Mouse (Mus musculus): ENCODE results near the gene Gnai1. TPM values are rescaled to one million over a fixed set of nuclear protein-coding genes. Genes with fewer than 3 reads are reported as not detected.
"Not testable (repeated sequence)": the region's sequence is repeated elsewhere in the genome, so short reads cannot be mapped to it uniquely, and the experiment has no call there.

Gnai1 gene
- 100 to 1,000 TPM; 148 to 180 (median 165) TPM for total RNA-seq (2022)

DNA sequence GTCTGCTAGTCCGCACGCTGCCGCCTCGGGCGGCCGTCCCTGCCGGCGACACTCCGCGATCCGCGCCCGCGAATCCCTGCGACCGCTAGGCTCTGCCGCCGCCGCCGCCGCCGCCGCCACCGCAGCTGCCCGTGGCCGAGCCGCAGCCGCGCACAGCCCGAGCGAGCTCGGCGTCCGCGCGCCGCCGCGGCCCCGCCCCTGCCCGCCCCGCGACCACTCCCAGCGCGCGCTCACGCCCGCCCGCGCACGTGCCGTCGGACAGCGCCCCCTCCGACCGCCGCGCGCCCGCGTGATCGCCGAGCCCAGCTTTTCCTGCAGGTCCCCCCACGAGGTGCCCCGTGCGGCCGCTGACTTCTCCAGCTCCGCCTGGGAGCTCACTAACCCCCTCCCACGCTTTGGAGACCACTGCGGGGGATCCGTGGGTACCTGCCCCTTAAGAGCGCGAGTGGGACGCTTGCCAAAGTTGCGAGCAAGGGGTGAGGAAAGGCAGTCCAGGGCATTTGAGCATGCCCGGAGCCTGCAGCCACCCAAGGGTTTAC is at the start of gene Gnai1:
Gene Gnai1, minus strand, starts transcription at position 75 of the 539 bp plus-strand sequence.
- peak; percentile 61 to 65 for DNase-seq (ENCODE audit: low spot score in 2 of 2)

DNA sequence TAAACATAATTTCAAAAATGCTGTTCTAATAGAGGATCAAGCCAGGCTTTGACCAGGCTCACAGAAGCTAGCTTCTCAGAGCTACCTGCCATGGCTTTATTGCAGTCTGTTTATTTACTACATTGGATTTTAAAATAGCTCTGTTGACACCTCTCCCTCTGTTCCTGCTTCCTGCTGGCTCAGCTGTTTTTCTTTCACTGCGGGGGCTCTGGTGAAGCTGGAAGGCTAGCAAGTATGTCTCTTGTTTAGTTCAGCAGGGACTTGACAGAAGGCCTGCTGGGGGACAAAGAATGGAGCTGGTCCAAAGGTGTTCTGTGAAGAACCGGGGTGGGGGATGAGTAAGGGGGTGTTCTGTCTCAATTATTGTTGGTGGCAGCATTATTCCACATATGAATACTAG is 7.7 kb upstream of the Gnai1 start:
- no peak for DNase-seq (ENCODE audit: low spot score in 2 of 2)

DNA sequence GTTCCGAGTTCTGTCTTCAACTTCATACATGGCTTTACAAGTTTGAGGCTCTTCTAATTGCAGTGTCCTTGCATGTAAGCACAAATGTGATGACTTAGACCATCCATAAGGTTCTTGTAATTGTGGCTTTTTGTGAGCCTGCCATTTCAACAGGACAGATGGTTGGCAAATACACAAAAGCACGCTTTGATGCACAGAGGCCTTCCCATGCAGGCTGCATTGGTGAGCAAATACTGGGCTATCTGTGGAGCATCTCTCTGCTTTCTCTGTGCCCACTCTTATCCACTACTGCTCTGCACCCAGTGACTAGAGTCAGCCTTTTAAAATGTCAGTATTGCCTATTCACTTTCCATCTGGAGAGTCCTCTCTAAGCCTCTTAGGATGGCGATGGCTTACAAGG is 5.3 kb upstream of the Gnai1 start:
- DNase-seq (ENCODE audit: low spot score in 2 of 2): no peak

DNA sequence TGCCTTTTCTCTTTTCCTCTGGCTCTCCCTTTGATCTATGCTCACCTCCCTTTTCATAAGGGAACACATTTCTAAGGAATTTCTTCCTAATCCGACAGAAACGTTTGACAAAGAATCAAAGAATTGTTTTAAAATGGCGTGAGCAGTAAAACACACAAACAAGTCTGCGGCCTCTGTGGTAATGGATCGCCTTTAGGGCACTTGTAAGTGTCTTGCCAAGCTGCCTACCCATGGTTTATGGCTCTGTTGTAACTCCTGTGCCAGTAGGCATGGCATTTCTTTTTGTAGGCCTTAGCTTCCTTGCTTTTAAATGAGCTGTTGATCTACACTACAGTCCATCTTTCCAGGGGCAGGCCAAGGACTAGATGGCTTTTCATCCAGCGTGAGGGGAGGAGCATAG is 801 bp upstream of the Gnai1 start:
- DNase-seq (ENCODE audit: low spot score in 2 of 2): no peak

DNA sequence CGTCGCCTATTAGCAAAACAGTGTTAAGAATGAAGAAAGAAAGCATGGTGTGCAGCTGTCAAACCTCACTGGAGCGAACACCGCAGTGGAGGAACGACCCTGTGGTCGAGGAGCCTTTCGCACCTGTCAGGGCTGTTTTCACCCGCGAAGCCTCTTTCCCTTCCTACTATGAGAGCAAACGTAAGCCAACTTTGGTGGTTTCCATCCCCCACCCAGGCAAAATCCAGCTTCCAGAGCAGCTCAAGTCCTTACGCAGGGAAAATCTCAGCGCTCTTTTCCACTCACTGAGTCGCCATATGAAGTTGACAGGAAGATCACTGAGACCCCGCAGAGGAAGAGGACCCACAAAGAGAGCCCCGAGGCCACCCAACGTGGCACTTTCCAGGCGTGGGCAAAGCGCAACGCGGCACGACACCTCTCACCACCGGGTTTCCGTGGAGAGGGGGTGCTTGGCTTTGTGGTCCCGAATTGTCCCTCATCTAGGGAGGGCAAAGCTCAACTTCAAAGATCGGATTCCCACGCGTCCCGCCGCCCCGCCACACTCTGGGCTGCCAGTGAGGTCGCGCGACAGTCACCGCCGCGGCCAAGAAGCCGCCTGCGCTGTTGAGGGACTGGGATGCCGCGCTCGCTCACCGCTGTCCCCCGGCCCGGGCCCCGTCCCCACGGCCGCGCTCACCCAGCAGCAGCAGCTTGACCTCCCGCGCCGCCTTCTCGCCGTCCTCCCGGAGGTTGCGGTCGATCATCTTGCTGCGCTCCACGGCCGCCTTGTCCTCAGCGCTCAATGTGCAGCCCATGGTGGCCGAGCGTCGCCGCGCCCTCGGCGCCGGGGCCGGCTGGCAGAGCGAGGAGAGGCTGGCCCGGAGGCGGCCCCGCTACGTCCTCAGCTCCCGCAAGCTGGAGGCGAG is 527 bp downstream of the Gnai1 start:
- DNase-seq (ENCODE audit: low spot score in 2 of 2): peak; percentile 35 to 36

DNA sequence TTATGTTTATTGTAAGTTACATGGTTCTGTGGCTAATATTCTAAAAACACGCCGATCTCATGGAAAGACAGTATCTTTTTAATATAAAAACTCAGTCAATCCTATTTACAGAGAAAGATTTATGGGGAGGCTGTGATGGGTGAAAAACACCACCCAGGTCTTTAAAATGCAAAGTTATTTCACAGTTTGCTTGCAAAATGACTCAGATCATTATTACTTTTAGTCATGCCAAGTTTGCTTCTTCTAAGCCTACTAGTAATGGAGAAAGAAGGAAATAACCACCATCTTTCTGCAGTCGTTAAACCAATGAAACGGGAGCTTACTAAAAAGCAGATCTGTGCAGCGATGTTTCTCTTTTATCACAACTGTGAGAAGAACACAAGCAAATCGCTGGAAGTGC is 1.4 kb downstream of the Gnai1 start:
- no peak for DNase-seq (ENCODE audit: low spot score in 2 of 2)

DNA sequence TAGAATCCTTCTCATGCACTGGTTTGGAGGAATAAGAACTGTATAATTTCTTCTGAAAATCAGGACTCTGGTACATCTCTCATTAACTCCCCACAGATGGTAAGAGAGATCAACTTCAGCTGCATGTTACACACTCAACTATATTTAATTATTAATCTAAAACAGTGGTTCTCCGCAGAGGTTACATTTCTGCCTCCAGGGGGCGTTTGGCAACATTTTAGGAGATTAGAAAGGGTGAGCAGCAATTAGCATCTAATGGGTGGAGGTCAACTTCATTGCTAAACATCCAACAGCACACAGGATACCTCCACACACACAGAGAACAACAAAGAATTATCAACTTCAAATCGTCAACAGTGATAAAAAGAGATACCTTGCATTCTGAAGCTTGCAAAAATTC is 2.0 kb downstream of the Gnai1 start:
- DNase-seq (ENCODE audit: low spot score in 2 of 2): no peak

DNA sequence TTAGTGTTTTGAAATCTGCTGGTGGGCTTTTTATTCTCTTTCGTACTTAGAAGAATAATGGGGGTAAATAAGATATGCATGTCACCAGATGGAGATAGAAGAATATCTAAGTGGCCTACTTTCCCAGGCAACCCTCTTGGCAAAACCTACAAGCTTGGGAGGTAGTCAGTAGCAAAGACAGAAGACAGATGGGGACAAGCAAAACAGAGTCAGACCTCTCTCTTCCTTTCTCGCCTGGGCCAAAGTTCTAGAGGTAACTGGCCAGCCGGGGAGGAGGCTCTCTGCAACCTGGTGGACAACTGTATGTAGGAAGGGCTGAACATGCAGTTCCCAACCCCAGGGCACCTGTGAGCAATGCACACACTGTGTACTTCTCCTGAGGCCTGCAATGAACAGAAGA is 12.9 kb downstream of the Gnai1 start:
- DNase-seq (ENCODE audit: low spot score in 2 of 2): no peak

DNA sequence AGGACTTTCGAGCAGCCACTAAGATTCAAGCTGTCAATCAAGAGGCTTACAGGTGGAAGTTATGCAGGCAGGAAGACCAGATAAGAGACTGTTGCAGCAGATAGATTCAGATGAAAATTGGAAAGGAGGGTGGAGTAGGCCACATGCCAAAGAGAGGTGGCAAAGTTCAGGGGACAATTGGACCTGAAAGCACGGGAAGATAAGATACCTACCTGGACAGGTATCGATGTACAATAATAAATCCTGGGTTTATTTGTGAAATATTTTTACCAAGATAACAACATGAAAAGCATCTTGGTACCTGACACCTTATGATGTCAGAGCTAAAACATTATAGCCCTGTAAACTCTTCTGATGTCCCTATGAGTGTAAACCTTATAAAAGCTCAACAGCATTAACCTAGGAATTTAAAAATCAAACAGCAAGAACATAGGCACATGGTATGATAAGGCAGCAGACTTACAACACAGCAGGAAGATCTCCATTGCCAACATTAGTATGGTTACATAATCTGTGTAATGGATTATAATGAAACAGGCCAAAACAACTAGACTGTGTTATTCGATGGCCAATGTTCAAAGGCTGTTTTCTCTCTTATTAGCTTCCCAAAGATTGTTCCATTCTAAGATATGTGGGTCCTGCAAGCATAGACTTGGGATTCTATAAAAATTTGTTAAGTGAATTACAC is 16.6 kb downstream of the Gnai1 start:
- no peak for DNase-seq (ENCODE audit: low spot score in 2 of 2)

DNA sequence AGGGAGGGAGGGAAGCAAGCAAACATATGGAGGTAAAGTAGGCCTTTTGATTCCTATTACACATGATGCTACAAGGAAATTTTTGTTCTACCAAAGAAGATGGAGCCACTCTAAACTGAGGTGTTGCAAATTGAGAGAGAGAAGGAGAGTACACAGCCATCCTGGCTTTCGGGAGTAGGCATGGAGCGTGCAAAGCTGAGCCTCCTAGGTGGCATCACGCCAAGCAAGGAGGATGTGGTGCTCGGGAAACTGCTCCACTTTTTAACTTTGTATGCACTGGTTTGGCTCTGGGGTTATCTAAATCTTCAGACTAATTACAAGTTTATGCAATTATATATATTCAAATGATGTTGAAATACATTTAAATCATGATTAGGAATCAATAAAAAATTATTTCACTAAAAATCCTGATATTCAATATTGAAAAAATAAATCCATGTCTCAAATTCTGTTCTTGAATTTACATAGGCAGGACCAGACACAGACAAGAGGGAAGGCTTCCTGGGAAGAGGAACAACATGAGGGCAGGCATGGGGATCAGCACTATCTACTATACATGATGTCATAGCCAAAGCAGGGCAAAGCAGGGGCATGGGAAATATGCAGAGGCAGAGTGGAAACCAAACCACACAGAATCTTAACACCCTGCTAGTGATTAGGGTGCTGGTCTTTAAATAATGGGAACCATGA is 17.2 kb downstream of the Gnai1 start:
- no peak for DNase-seq (ENCODE audit: low spot score in 2 of 2)

DNA sequence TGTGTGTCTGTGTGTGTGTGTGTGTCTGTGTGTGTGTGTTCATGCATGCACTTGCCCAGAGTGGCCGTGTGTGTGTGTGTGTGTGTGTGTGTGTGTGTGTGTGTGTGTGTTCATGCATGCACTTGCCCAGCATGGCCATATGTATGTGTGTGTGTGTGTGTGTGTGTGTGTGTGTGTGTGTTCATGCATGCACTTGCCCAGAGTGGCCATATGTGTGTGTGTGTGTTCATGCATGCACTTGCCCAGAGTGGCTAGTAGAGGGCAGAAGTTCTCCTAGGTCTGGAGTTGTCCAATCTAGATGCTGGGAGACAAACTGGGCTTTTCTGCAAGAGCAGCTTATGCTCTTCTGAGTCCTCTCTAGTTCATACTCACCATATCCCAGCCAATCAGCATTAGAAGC is 18.3 kb downstream of the Gnai1 start:
- not testable (repeated sequence) for DNase-seq (ENCODE audit: low spot score in 2 of 2)

DNA sequence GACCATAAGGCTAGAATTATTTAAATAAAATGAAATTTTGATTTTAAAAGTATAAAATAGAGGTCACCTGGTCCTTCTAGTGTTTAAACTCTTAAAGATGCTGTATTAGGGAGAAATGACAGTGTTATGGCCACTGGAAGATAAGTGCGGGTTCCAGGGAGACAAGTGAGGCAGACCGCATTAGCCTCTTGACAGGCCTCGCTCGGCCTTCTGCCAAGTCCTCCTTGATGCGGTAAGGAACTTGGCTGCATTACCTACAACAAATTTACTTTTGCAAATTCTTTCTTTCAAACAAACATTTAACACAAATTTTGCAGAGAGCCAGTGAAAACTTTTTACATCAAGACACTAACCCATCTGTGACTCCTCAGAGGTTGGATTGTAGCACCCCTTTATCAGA is 27.9 kb downstream of the Gnai1 start:
- no peak for DNase-seq (ENCODE audit: low spot score in 2 of 2)

DNA sequence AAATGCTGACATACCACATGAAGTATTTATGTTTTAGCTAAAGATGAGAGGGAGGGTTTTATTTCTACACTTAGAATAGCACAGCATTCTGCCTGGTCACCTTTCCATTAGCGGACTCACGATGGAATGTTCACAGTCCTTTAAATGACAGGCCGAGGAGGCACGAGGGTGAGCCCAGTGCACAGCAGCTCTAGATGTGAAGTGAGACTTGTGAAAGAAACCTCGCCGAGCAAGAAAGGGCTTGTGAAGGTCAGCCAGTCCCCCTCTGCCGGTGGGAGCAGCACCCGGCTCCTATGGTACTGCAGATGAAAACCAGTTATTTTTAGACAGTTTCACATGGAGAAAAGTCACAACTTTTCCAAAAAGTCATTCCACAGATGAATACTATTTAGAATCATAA is 29.4 kb downstream of the Gnai1 start:
- no peak for DNase-seq (ENCODE audit: low spot score in 2 of 2)

DNA sequence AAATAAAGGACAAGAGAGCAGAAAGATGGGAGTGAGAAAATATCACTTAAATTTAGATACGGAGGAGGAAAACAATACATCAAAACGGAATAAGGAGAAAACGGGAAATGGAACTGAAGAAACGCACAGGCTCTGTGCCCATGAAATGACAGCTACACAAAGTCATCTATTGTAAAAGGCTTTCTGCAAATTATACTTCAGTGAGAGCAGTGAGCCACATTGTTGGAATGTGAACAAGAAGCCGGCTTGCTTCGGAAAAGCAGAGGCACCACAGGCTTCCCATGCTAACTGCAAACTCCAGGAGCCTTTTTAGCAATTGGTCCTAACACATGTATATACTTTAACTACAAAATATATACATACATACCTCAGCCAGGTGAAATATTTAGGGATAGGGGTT is 34.0 kb downstream of the Gnai1 start:
- DNase-seq (ENCODE audit: low spot score in 2 of 2): no peak

DNA sequence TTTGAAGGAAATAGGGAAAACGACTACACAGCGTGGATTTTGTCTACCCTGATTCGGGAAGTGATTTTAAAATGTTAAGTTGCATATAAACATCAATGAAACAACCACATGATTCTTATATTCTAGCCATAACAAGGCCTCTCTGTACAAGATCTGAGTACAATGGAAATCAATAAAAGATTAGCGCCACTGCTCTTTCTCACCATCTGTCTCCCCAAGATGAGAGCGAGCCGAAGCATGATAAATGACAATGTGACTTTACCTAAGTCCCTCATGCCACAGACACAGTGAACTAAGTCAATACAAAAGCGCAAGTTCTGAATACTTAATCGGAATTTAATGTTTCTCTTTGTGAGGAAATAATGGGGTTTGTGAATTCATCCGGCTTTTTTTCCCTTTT is 36.6 kb downstream of the Gnai1 start:
- no peak for DNase-seq (ENCODE audit: low spot score in 2 of 2)

DNA sequence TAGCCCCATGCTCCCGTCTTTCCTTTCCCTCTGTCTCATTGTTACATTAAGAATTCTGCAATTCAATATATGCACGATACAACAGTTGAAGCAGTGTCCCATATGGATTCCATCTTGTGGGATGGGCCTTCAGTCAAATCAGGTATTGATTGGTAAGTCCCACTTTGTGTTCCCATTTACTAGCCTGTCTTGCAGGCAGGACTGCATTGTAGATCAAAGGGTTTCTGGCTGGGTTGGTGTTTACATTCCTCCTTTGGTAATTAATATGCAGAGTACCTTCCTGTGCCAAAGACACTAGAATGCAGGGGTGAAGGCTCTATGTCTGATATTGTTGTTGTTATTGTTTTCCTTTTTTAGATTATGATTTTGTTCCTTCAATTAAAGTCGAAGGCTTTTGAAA is 38.5 kb downstream of the Gnai1 start:
- DNase-seq (ENCODE audit: low spot score in 2 of 2): no peak

DNA sequence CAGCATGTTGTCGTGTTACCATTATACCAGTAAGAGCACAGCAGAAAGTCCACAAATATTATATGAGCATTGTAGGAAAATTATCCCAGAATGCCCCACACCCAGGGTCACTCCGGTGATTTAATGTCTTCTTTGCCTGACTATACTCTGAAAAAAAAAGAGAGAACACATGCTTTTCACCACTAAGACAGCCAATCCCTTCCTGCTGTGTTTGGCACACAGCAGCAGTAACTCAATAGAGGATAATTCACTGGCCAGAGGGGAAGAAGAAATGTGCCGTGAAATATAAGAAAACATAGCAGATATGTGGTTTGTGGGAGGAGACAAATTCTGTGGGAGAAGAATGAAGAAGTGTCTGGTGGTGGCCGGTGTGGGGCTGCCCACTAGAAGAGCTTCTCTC is 41.3 kb downstream of the Gnai1 start:
- no peak for DNase-seq (ENCODE audit: low spot score in 2 of 2)

DNA sequence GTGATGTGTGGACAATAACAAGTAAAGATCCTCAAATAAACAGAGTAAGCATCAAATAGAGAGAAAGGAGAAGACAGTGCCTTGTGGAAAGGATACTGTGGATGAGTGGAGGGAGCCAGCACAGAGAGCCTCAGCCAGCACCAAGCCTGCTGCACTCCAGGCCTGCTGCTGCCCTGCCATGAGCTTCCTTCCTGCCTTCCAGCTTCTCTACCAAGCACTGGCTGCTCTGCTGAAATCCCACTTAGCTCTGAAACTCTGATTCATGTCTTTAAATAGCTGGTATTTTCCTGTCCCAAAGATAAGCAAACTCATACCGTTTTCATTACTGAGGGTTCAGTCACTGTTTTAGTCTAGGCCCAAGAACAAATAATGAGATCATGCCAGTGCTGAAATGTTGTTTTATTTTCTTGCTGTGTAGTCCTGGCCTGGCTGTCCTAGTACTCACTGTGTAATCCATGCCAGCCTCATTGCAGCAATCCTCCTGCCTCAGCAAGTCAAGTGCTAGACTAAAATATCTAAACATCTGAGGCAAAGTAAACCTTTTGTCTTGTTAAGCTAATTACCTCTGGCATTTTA is 52.8 kb downstream of the Gnai1 start:
- no peak for DNase-seq (ENCODE audit: low spot score in 2 of 2)

DNA sequence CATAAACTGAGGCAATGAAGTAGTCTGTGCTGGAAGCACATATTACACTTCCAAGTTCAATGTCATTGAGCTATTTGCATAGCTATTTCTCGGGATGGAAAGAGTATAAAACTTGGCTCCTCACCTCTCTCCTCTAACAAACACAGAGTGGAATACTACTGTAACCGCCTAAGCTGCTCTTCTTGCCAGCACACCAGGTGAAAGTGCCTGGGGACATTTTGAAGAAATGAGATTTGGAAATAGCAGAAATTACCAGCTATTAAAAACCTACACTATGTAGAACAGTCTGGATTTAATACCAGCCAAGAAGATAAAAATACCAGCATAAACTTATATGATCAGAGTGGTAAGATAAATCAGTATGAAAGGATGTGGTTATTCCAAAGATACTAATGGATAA is 63.6 kb downstream of the Gnai1 start:
- DNase-seq (ENCODE audit: low spot score in 2 of 2): no peak

DNA sequence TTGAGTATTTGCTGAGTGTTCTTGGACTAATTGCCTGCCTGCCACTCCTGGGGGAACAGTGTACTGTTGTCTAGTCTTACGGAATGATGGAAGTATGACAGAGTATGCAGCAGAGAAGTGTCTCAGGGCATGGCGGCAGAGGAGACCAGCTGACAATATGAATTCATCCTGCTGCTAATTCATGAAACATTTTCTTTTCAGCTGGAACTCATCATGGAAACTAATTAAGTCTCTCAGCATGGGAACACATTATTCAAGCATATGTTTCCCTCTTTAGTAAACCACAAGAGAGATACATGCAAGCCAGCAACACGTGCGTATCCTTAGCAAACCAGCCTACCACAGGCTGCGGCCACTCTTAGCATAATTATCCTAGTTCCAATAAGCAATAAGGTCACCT is 67.4 kb downstream of the Gnai1 start:
- no peak for DNase-seq (ENCODE audit: low spot score in 2 of 2)

DNA sequence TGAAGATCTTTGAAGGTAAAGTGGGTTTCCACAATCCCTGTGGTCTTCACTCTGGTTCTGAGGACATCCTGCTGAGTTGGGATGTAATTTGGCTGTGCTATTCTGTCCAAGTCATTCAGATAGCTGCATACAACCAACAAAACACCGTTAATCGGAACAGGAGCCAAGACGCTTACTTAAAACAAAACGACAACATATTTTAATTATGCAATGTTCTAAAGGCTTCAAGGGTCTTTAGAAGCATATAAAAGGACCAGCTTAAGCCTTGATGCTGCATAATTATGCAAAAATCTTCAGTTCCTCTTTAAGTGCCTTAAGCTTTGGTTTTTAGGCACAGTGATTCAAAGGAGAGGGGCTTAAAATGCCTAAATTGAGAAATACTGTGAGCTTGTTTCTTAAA is 70.6 kb downstream of the Gnai1 start:
- DNase-seq (ENCODE audit: low spot score in 2 of 2): no peak

DNA sequence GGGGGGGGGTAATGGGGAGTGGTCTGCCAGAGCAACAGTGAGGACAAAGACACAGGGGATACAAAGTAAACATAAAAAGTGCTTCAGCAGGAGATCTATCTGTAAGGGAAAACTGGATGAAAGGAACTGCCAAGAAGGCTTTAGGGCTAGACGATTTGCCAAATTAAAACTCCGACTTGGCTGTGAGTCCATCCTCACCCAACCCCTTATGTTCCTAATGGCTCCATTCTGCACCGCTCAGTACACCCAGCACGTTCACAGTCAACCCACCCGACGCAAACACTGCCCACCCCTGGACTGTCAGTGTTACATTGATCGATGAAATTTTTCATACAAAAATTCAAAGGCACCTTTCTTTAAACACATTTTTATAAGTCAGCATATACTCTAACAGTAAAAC is 71.5 kb downstream of the Gnai1 start:
- no peak for DNase-seq (ENCODE audit: low spot score in 2 of 2)

Measured in left cerebral cortex, adult 8-10 months (tissue).